Mouse (Mus musculus) spleen, adult 2 months (tissue): Measurements from ENCODE around the gene Kcnk7.

Source experiments
- CTCF ChIP-seq: fragments of 200-500 bp; IDR thresholded peaks from 2 replicates; pipeline ENCODE4 v1.5.1; 2011; ENCODE audit warnings: mild to moderate bottlenecking, inconsistent platforms; ENCODE audit not compliant: insufficient read depth, insufficient read length, insufficient replicate concordance; ENCODE audit errors: extremely low read depth
- POLR2A ChIP-seq: fragments of 200-500 bp; IDR thresholded peaks from 2 replicates; pipeline ENCODE4 v1.6.1; 2011; ENCODE audit warnings: low read depth, low read length, inconsistent platforms

DNA sequence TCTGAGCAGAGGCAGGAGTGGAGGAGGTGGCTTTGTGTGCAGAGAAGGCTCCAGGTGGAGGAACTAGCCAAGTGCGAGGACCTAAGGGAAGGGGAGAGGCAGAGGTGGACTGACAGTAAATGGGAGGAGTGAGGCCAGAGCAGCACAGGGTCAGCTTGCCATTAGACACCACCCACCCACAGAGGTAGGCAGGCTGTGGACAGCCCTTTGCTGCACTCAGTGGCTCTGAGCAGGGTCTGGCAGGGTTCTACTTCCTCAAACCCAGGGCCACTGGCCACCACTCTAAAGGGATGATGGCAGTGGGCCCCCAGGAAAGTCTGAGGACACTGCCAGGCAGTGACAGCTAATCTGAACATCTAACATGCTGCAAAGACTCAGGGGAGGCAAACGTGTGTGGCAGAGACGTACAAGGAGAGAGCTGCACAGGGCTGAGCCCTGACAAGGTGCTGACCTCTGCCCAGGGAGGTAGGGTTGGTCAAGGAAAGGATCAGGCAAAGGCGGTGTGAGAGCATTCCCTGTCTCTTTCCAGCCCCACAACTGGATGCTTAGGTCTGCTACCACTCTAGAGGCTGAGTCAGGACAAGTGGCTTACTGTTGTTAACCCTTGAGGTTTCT is 19.9 kb downstream of the Kcnk7 start:
- TF ChIP-seq POLR2A = no peak
- no peak for TF ChIP-seq CTCF
